Mouse (Mus musculus) midbrain, embryonic 13.5 days (tissue): Measurements from ENCODE around the gene Ptprt. TPM values are rescaled to one million over a fixed set of nuclear protein-coding genes. Genes with fewer than 3 reads are reported as not detected.
A peak's percentile ranks its signal among the peaks of the same experiment; 100 is the strongest.

ENCODE experiments used
- ATAC-seq: fragments of 200-750 bp; cut with Nextera tagmentation; 2 replicates; pipeline ENCODE4 v1.8.0; 2017; ENCODE audit warnings: mild to moderate bottlenecking, moderate TSS enrichment, moderate library complexity
- H3K27ac ChIP-seq: fragments of 300-500 bp; sonication (generic); 2 replicates; pipeline ENCODE4 v1.5.1; 2015; ENCODE audit warnings: inconsistent platforms, mild to moderate bottlenecking, moderate library complexity
- H3K27me3 ChIP-seq: fragments of 300-500 bp; sonication (generic); 2 replicates; pipeline ENCODE4 v1.6.1; 2015; ENCODE audit warnings: mild to moderate bottlenecking, inconsistent platforms
- H3K36me3 ChIP-seq: fragments of 300-500 bp; sonication (generic); 2 replicates; pipeline ENCODE4 v1.6.1; 2015; ENCODE audit warnings: mild to moderate bottlenecking, inconsistent platforms
- H3K4me1 ChIP-seq: fragments of 300-500 bp; sonication (generic); replicated peaks from 2 replicates; pipeline ENCODE4 v1.6.1; 2015; ENCODE audit warnings: inconsistent platforms
- H3K4me2 ChIP-seq: fragments of 300-500 bp; sonication (generic); replicated peaks from 2 replicates; pipeline ENCODE4 v1.6.1; 2015; ENCODE audit warnings: moderate library complexity, mild to moderate bottlenecking, inconsistent platforms
- H3K4me3 ChIP-seq: fragments of 300-500 bp; sonication (generic); replicated peaks from 2 replicates; pipeline ENCODE4 v1.5.1; 2015; ENCODE audit warnings: mild to moderate bottlenecking, inconsistent platforms
- H3K9ac ChIP-seq: fragments of 300-500 bp; sonication (generic); replicated peaks from 2 replicates; pipeline ENCODE4 v1.6.1; 2015; ENCODE audit warnings: mild to moderate bottlenecking, inconsistent platforms
- H3K9me3 ChIP-seq: fragments of 300-500 bp; sonication (generic); 2 replicates; pipeline ENCODE4 v1.6.1; 2016; ENCODE audit warnings: mild to moderate bottlenecking, inconsistent platforms
- WGBS: fragments of 180-500 bp; shearing (Covaris S2); methylation state at CpG from one replicate; pipeline ENCODE4 v1.1.7; 2015; 5-methylcytosine and 5-hydroxymethylcytosine counted together
- polyA plus RNA-seq: library from polyadenylated mRNA; unstranded; fragments of >200 nt; fragmentation: Nextera tagmentation; extraction: Ambion mirVana; gene quantifications from 2 replicates; pipeline ENCODE4 v1.2.1, GENCODE M21; 2015

Ptprt gene
- polyA plus RNA-seq, 1 experiment from 2014 or later: 7.5 TPM

DNA sequence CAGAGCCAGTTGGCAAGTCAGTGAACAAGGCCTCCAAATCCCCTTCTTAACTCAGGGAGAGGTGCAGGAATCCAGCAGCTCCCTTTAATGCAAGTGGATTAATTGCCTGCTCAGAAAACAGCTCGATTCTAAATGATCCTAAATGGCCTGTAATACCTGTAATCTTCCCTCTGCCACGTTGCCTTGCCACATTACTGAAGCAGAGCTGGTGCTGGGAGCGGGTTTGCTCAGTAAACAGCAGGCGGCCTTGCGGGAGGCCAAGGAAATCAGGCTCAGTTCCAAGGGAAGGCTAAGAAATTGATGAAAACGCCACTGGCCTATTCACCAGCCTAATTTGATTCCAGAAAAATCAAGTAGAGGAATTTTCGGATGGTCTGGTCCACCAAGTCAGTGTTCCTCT, 659.9 kb downstream of the Ptprt start:
- no peaks in the 10 kb centered on the region for H3K36me3 ChIP-seq
- peak overlapping the region; percentile 4; the same call in 1 of the 2 replicates for H3K27ac ChIP-seq
- H3K4me1 ChIP-seq: no peaks in the 10 kb centered on the region; the same call in 1 of the 2 replicates
- H3K9ac ChIP-seq: no peak overlapping the region
- no peak overlapping the region for H3K4me3 ChIP-seq
- no peaks in the 10 kb centered on the region for H3K9me3 ChIP-seq
- no peak overlapping the region for H3K4me2 ChIP-seq
- WGBS: 48% methylated on average over 7 of the region's 7 CpGs
- no peaks in the 10 kb centered on the region for H3K27me3 ChIP-seq
- ATAC-seq: no peak

DNA sequence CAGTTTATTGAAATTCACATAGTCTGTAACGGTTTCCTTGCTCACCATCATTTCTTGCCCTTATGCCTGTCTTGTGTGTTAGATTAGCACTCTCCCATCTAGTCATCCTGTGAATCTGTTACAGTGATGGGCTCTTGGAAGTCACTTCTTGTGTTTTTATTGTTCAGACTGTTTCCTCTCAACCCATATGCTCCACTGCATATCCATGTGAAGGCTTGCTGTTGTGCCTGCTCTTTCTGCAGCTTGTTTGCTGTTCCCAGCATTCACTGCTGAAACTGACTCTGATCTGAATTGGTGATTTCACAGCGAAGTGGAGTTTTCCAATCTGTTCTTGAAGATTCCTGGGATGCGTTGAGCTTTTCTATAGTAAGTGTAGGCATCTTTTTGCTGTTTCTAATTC, 678.6 kb downstream of the Ptprt start:
- Histone ChIP-seq H3K4me2 (no peak overlapping the region), H3K27me3 (no peaks in the 10 kb centered on the region), H3K9ac (no peak overlapping the region), H3K9me3 (no peaks in the 10 kb centered on the region), H3K27ac (no peak overlapping the region), H3K4me3 (no peak overlapping the region), H3K4me1 (no peaks in the 10 kb centered on the region), H3K36me3 (no peaks in the 10 kb centered on the region)
- no peak for ATAC-seq
- 89% methylated on average over 3 of the region's 3 CpGs for WGBS

DNA sequence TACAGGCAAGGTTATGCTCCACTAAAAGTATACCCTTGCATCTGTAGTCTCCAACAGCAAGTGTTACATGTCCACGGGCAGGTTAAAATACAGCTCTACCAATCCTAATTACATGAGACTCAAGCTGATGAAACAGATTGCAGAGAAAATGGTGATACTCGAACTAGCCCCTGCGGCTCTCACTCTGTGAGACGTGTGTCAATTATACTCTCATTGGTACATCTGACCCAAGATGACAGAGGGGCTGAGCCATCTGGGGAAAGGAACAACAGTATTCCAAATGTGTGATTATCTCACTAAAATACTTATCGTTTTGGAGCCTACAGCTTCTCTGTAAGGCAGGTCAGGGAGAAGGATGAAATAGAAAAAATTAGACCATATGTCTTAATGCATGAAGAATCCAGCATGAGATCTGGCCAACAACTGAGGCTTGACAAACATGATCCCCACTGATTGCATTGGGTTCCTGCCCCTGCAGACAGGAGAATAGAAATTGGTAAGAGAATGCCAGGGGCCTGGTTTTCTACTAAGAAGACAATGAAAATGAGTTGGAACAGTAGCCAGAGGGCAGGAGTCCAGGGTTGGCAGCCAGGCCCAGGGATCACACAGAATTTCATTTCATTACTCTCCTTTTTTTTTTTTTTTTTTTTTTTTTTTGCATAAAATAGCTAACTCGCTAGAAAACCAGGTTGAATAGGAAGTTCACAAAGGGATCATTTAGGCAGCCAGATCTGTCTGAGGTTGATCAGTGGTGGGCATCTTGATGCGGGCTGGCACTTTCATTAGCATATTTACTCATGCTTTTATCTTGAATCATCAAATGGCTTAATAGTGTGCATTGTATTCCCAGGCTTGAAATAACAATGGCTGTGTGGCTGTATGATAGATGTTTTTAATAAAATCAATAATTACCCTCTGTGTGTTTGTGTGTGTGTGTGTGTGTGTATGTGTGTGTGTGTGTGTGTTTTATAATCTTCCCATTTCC, 699.5 kb downstream of the Ptprt start:
- Histone ChIP-seq H3K4me2 (no peak overlapping the region), H3K9ac (no peak overlapping the region), H3K4me3 (no peak overlapping the region), H3K9me3 (peaks cover 3% of the 10 kb centered on the region; the same call in 1 of the 2 replicates), H3K27me3 (no peaks in the 10 kb centered on the region), H3K36me3 (no peaks in the 10 kb centered on the region), H3K4me1 (no peaks in the 10 kb centered on the region), H3K27ac (no peak overlapping the region)
- ATAC-seq: no peak
- 67% methylated on average over 7 of the region's 7 CpGs for WGBS

DNA sequence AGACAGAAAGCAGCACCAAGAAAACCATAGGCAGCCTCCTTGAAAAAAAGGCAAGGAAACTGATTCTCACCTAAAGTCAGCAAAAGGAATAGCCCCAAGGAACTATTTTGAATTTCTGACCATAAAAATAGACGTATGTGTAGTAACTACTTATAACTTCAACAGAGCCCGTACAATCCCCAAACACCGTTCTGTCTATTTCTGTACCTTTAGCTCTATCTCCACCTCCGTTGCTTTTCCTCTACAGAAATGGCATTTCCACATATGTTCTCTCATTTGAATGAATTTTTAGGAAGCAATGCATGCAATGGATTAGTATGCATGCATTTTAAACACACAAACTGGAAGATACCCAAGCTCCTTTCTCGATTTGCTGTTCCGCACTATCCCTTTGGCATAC, 715.5 kb downstream of the Ptprt start:
- Histone ChIP-seq H3K4me3 (no peak overlapping the region), H3K36me3 (no peaks in the 10 kb centered on the region), H3K4me2 (no peak overlapping the region), H3K27ac (no peak overlapping the region), H3K9ac (no peak overlapping the region), H3K27me3 (no peaks in the 10 kb centered on the region), H3K4me1 (no peaks in the 10 kb centered on the region), H3K9me3 (no peaks in the 10 kb centered on the region)
- ATAC-seq: no peak
- WGBS: 91% methylated on average over 6 of the region's 6 CpGs

DNA sequence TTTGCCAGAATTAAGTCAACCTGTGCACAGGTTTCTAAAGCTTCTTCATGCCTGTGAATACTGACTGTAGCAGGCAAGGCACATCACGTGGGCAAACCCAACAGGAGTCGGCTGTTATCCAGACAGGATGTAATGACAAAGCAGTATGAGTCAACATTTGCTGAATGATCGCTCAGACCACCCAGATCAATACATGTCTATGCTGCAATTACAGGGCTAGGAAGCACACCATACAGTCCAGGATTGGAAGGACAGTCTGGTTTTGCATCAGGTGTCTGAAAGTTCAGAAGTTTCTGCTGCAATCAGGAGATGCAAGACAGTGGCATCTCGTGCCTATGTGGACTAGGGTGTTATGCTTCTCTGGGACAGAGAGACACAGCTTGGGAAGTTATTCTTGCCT, 716.3 kb downstream of the Ptprt start:
- no peak for ATAC-seq
- Histone ChIP-seq H3K27me3 (no peaks in the 10 kb centered on the region), H3K9ac (no peak overlapping the region), H3K4me1 (no peaks in the 10 kb centered on the region), H3K4me3 (no peak overlapping the region), H3K36me3 (no peaks in the 10 kb centered on the region), H3K4me2 (no peak overlapping the region), H3K27ac (no peak overlapping the region), H3K9me3 (no peaks in the 10 kb centered on the region)
- 83% methylated on average over 4 of the region's 4 CpGs for WGBS

DNA sequence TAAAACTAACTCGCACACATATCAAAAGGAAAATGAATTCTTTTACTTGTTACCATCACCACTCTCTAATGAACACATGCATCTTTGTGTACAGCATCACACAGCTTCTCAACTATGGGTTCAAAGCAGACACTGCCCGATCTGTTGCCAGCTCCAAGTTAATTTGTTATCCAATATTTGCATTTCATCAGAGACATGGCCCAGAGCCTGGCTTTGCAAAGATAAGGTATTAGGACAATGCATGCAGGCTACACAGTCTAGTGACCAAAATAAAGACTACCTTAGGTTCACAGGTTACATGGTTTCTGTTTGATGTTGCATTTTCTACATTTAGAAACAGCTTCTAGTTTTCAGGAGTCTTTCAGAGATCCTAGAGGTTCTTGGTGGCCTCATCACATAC, 719.0 kb downstream of the Ptprt start:
- Histone ChIP-seq H3K9me3 (no peaks in the 10 kb centered on the region), H3K9ac (no peak overlapping the region), H3K4me1 (no peaks in the 10 kb centered on the region), H3K4me2 (no peak overlapping the region), H3K27ac (no peak overlapping the region), H3K36me3 (no peaks in the 10 kb centered on the region), H3K27me3 (no peaks in the 10 kb centered on the region), H3K4me3 (no peak overlapping the region)
- ATAC-seq: no peak
- 80% methylated on average over 2 of the region's 2 CpGs for WGBS

DNA sequence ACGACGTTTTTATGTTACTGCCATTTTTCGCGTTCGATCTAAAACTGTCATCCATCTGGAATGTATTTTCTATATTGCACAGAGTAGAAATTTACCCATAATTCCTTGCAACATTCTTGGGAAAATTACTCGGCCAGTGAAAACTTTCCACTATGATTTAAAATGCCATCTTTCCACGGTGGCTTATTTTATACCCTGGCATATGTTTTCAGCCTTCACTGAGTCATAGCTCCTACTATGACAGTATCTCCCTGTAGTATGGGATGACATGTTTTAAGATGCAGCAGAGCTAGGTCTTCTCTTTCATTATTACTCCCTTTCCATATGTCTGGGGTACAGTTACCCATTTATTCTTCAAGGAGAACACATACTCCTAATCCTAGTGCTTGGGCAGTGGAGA, 753.7 kb downstream of the Ptprt start:
- WGBS: 88% methylated on average over 7 of the region's 7 CpGs
- Histone ChIP-seq H3K4me3 (no peak overlapping the region), H3K27ac (no peak overlapping the region), H3K9ac (no peak overlapping the region), H3K36me3 (no peaks in the 10 kb centered on the region), H3K27me3 (no peaks in the 10 kb centered on the region), H3K9me3 (no peaks in the 10 kb centered on the region), H3K4me1 (no peaks in the 10 kb centered on the region), H3K4me2 (no peak overlapping the region)
- ATAC-seq: no peak

DNA sequence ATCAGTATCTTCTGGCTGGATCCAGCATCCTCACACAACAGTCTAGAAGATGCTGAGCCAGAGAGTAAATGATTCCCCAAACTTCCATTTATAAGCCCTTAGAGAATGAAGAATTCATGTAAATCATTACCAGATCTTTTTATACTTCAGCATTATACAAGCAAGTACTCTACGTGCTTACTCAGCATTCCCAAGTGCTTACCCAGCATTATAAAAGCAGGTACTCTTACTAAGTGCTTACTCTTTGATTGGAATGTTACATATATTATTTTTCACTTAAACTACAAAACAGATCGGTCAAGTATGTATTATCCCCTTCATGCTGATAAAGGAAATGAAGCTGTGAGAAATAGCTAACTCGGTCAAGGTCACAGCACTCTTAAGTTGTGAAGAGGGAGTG, 758.8 kb downstream of the Ptprt start:
- Histone ChIP-seq H3K27me3 (no peaks in the 10 kb centered on the region), H3K4me3 (no peak overlapping the region), H3K4me1 (no peaks in the 10 kb centered on the region), H3K27ac (no peak overlapping the region), H3K4me2 (no peak overlapping the region), H3K9me3 (no peaks in the 10 kb centered on the region), H3K9ac (no peak overlapping the region), H3K36me3 (no peaks in the 10 kb centered on the region)
- no peak for ATAC-seq
- 85% methylated on average over 3 of the region's 3 CpGs for WGBS

DNA sequence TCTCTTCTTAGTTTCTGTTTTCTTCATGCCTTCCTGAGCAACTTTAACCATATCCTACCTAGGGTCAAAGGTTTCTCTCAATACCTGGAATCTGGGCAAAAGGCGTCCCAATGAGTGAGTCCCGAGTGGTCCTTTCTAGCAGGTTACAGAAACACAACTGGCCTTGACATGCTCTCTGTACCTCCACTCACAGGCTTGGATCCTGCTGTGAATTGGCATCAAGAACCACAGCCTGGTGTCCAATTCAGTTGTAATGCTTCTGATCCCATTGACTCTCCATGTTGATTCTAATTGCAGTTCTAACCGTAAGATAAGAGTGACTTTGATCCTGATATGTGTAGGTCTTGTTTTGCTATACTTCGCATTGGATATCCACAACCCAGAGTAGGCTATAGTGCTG, 776.5 kb downstream of the Ptprt start:
- no peak overlapping the region for H3K27ac ChIP-seq
- H3K27me3 ChIP-seq: no peaks in the 10 kb centered on the region
- no peak overlapping the region for H3K4me2 ChIP-seq
- no peak for ATAC-seq
- H3K4me3 ChIP-seq: no peak overlapping the region
- no peaks in the 10 kb centered on the region for H3K4me1 ChIP-seq
- WGBS: 95% methylated on average over 4 of the region's 4 CpGs
- no peak overlapping the region for H3K9ac ChIP-seq
- no peaks in the 10 kb centered on the region for H3K9me3 ChIP-seq
- no peaks in the 10 kb centered on the region for H3K36me3 ChIP-seq

DNA sequence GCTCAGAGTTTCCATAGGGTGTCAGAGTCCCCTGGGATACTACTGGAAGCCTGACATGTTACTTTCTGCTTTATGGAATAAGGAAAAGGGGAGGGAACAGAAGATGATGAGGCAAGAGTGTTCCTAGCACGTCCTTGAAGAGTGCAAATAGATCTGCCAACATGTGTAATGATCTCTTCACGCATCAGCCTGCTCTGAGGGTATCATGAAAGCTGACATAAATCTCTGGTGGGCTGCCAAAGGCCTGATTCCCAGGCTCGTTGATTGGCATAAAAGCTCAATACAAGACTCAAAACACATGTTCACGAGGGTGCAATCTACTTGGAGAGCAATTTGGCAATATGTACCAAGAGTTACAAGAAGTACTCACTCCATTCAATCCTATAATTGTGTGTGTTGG, 778.4 kb downstream of the Ptprt start:
- no peak overlapping the region for H3K9ac ChIP-seq
- no peak overlapping the region for H3K4me2 ChIP-seq
- no peaks in the 10 kb centered on the region for H3K27me3 ChIP-seq
- H3K4me1 ChIP-seq: no peaks in the 10 kb centered on the region
- WGBS: 72% methylated on average over 4 of the region's 4 CpGs
- no peak overlapping the region for H3K4me3 ChIP-seq
- H3K36me3 ChIP-seq: no peaks in the 10 kb centered on the region
- no peak overlapping the region for H3K27ac ChIP-seq
- H3K9me3 ChIP-seq: no peaks in the 10 kb centered on the region
- ATAC-seq: no peak

DNA sequence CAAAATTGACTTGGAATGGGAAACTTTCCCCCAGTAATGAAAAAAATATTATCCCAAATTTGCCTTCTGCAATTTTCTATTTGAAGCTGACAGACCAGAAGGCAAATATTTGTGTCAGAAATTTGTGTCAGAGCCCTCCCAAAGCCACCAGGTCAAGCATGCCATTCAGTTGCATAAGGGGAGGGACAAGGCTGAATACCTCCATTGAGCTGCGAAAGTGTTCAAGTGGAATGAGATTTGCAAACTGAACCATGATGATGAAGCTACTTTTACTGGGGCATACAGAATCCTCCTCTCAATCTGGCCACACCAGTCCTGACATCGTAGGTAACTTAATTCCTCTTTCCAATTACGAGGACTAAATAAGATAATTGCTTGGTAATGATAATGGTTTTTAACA, 780.0 kb downstream of the Ptprt start:
- 72% methylated on average over 3 of the region's 3 CpGs for WGBS
- no peaks in the 10 kb centered on the region for H3K9me3 ChIP-seq
- no peak overlapping the region for H3K4me2 ChIP-seq

DNA sequence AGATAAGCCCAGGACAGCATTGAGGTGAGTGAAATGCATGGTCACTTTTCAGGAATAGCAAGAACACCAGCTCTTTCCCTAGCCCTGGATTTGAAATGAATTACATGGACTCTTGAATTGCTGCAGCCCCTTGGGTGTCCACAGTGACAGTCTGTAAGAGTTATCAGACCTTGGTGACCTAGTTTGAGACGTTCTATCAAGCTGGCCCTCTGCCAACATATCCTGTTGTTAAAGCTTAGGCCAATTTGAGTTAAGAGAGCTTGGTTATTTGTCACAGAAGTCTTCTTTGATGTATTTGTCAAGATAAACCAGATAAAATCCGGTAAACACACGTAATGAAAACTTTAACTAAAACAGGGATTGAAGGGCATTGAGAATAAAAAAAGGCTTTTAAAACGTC, 795.7 kb downstream of the Ptprt start:
- Histone ChIP-seq H3K9me3 (no peaks in the 10 kb centered on the region), H3K4me2 (no peak overlapping the region), H3K27ac (no peak overlapping the region), H3K36me3 (no peaks in the 10 kb centered on the region), H3K4me1 (peaks cover 6% of the 10 kb centered on the region; the same call in 1 of the 2 replicates), H3K9ac (no peak overlapping the region), H3K27me3 (no peaks in the 10 kb centered on the region), H3K4me3 (no peak overlapping the region)
- WGBS: 67% methylated on average over 4 of the region's 4 CpGs
- no peak for ATAC-seq

More for the DNA sequence above, 780.0 kb downstream of the Ptprt start:
- Histone ChIP-seq H3K4me1 (no peaks in the 10 kb centered on the region), H3K9ac (no peak overlapping the region), H3K36me3 (no peaks in the 10 kb centered on the region), H3K27me3 (no peaks in the 10 kb centered on the region), H3K4me3 (no peak overlapping the region), H3K27ac (no peak overlapping the region)
- no peak for ATAC-seq

DNA sequence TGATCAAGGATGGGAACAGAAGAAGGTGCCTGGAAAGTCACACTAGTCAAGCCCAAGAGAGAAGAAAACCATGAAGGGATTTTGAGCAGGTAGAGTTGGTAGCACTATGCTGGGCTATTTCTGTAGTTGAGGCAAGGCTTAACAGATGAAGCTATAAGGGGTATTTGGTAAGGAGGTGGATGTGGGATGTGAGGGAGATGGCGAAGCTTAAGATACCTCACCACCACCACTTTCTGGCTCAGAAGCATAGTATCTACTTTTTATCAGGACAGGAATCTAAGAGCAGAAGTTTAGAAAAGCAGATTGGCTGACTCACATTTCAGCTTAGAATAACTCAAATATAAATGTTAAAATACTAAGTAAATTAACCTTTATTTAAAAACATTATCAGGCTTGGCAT, 802.1 kb downstream of the Ptprt start:
- H3K27ac ChIP-seq: no peak overlapping the region
- H3K27me3 ChIP-seq: no peaks in the 10 kb centered on the region
- H3K4me2 ChIP-seq: no peak overlapping the region
- no peak overlapping the region for H3K4me3 ChIP-seq
- H3K9ac ChIP-seq: no peak overlapping the region
- no peak for ATAC-seq
- WGBS: 94% methylated on average over 1 of the region's 1 CpGs
- H3K36me3 ChIP-seq: no peaks in the 10 kb centered on the region
- no peaks in the 10 kb centered on the region for H3K9me3 ChIP-seq
- H3K4me1 ChIP-seq: no peaks in the 10 kb centered on the region
